Mouse (Mus musculus): ENCODE measurements at regions not wholly inside any gene's neighbourhood (a gene's known extent, or its start where the extent isn't known, plus 50 kb on each side); places are given as distances from the start of the nearest gene placed in this dataset.

- no peak for DNase-seq
Observed at GRCm38 (mm10) chr3:7306800-7307199, 686.6 kb upstream of the 1700008P02Rik start.

- no peak for DNase-seq
Observed at GRCm38 (mm10) chr3:7298511-7298910, 678.3 kb upstream of the 1700008P02Rik start.

GRCm38 (mm10) chr3:7291026-7291425, 670.8 kb upstream of the 1700008P02Rik start:
- DNase-seq, result no peak

GRCm38 (mm10) chr3:7257591-7257990, 637.3 kb upstream of the 1700008P02Rik start:
- no peak for DNase-seq

- DNase-seq, result no peak
Observed at GRCm38 (mm10) chr3:7248337-7248736, 628.1 kb upstream of the 1700008P02Rik start.

GRCm38 (mm10) chr3:7229769-7230168, 609.5 kb upstream of the 1700008P02Rik start:
- DNase-seq, result no peak

- DNase-seq, result peak; percentile 8
Observed at GRCm38 (mm10) chr3:7188531-7188930, 568.3 kb upstream of the 1700008P02Rik start.

- DNase-seq, result no peak
Observed at GRCm38 (mm10) chr3:7166596-7166995, 546.4 kb upstream of the 1700008P02Rik start.

- no peak for DNase-seq
Observed at GRCm38 (mm10) chr3:7138996-7139395, 518.8 kb upstream of the 1700008P02Rik start.

GRCm38 (mm10) chr3:7134714-7135113, 514.5 kb upstream of the 1700008P02Rik start:
- no peak for DNase-seq
